Mouse (Mus musculus) lung, postnatal 0 days (tissue): Measurements from ENCODE around the gene Mtif2. TPM values are rescaled to one million over a fixed set of nuclear protein-coding genes. Genes with fewer than 3 reads are reported as not detected.

ENCODE experiments used
- ATAC-seq: fragments of 200-750 bp; cut with Nextera tagmentation; 2 replicates; pipeline ENCODE4 v1.8.0; 2017; ENCODE audit warnings: moderate library complexity
- DNase-seq: peaks from one replicate; pipeline ENCODE4 v3.0.0-alpha.2; 2016; ENCODE audit warnings: low spot score
- H3K27ac ChIP-seq: fragments of 300-500 bp; sonication (generic); 2 replicates; pipeline ENCODE4 v1.5.1; 2014; ENCODE audit warnings: antibody characterized with exemption, mild to moderate bottlenecking, low read length, mixed read lengths
- H3K27me3 ChIP-seq: fragments of 300-500 bp; sonication (generic); replicated peaks from 2 replicates; pipeline ENCODE4 v1.6.1; 2014; ENCODE audit warnings: low read length, mixed read lengths; ENCODE audit not compliant: insufficient read depth
- H3K36me3 ChIP-seq: fragments of 300-500 bp; sonication (generic); 2 replicates; pipeline ENCODE4 v1.6.1; 2014; ENCODE audit warnings: low read length, mixed read lengths; ENCODE audit not compliant: insufficient read depth
- H3K4me1 ChIP-seq: fragments of 300-500 bp; sonication (generic); 2 replicates; pipeline ENCODE4 v1.6.1; 2014; ENCODE audit warnings: antibody characterized with exemption, low read depth, low read length, mixed read lengths; ENCODE audit not compliant: insufficient read depth
- H3K4me2 ChIP-seq: fragments of 300-500 bp; sonication (generic); replicated peaks from 2 replicates; pipeline ENCODE4 v1.6.1; 2014; ENCODE audit warnings: low read depth, mild to moderate bottlenecking, low read length, moderate library complexity, mixed read lengths
- H3K4me3 ChIP-seq: fragments of 300-500 bp; sonication (generic); 2 replicates; pipeline ENCODE4 v1.5.1; 2014; ENCODE audit warnings: low read depth, low read length
- H3K9ac ChIP-seq: fragments of 300-500 bp; sonication (generic); replicated peaks from 2 replicates; pipeline ENCODE4 v1.6.1; 2014; ENCODE audit warnings: low read depth, mild to moderate bottlenecking
- H3K9me3 ChIP-seq: fragments of 300-500 bp; sonication (generic); 2 replicates; pipeline ENCODE4 v1.6.1; 2016; ENCODE audit warnings: low read length, mixed read lengths
- CTCF ChIP-seq: IDR thresholded peaks from 2 replicates; pipeline ENCODE4 v1.5.1; 2016; ENCODE audit warnings: antibody characterized with exemption, mild to moderate bottlenecking
- EP300 ChIP-seq: IDR thresholded peaks from 2 replicates; pipeline ENCODE4 v1.6.1; 2016; ENCODE audit warnings: antibody characterized with exemption, mild to moderate bottlenecking, control low read depth
- WGBS: fragments of 180-500 bp; shearing (Covaris S2); extraction: QIAGEN DNeasy Blood & Tissue Kit; methylation state at CpG from one replicate; pipeline ENCODE4 v1.1.7; 2014; 5-methylcytosine and 5-hydroxymethylcytosine counted together
- polyA plus RNA-seq: library from polyadenylated mRNA; unstranded; fragments of >200 nt; fragmentation: Nextera tagmentation; extraction: Ambion mirVana; gene quantifications from 2 replicates; pipeline ENCODE4 v1.2.1, GENCODE M21; 2015

Gene Mtif2
- 23.8 and 23.9 TPM in 2 replicates for polyA plus RNA-seq

DNA sequence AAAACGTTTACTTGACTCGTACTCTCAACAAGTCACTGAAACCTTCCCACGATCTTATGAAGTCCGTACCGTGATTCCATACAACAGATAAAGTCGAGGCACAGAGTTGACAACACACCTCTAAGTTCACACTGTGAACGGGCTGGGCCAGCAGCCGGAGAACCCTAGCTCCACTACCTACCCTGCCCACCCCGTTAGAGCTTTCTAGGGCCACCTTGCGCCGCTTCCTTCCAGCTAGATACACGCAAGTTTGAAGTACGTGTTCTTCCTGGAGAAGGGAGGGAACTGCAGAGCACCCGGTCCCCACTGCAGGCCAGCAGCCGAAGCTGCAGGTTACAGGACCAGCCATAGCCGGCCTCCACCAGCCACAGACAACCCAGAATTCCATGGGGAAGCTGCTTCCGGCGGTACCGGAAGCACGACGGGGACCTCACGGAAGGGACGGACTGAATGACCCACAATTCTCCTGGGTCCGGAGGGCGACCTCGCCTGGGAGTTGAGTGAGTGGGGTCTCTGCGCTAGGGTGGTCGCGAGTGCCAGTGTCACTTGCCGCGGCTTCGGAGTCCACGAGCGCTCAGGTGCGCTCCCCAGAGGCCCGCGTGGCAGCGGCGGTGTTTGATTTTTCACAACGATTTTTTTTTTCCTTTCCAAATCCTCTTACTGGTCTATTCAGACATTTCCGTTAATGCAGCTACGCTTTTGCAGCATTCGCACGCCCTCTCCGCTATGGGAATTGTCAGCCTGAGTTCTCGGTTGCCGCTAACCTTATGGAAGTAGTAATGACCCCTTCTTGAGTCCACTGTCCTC is at the start of gene Mtif2:
TSS of gene Mtif2 (plus strand) at position 421 of the 807 bp plus-strand sequence.
- Histone ChIP-seq H3K36me3 (no peaks in the 10 kb centered on the region), H3K27ac (peak within 1 kb of the TSS; percentile 47), H3K4me3 (peak within 1 kb of the TSS; percentile 55), H3K4me1 (no peaks in the 10 kb centered on the region), H3K4me2 (peak within 1 kb of the TSS; percentile 59), H3K9ac (peak within 1 kb of the TSS; percentile 45), H3K27me3 (no peaks in the 10 kb centered on the region), H3K9me3 (no peaks in the 10 kb centered on the region)
- TF ChIP-seq CTCF: peak; percentile 20; the same call in 1 of the 2 replicates
- peak; percentile 20; the same call in 1 of the 2 replicates for TF ChIP-seq EP300
- WGBS: 3% methylated on average over 47 of the region's 47 CpGs
- ATAC-seq: peak; percentile 98
- DNase-seq: peak; percentile 93

- no peaks in the 10 kb centered on the region for H3K9me3 ChIP-seq
- no peak overlapping the region for H3K4me2 ChIP-seq
- TF ChIP-seq CTCF (no peak), EP300 (no peak)
- no peaks in the 10 kb centered on the region for H3K27me3 ChIP-seq
- H3K9ac ChIP-seq: no peak overlapping the region
- no peak overlapping the region for H3K27ac ChIP-seq
- no peaks in the 10 kb centered on the region for H3K4me1 ChIP-seq
- WGBS: 87% methylated on average over 1 of the region's 1 CpGs
- H3K36me3 ChIP-seq: no peaks in the 10 kb centered on the region
- no peak overlapping the region for H3K4me3 ChIP-seq
- ATAC-seq: no peak
- no peak for DNase-seq
Measured at GRCm38 (mm10) chr11:29493135-29493534, 33.1 kb upstream of the Mtif2 start.

DNA sequence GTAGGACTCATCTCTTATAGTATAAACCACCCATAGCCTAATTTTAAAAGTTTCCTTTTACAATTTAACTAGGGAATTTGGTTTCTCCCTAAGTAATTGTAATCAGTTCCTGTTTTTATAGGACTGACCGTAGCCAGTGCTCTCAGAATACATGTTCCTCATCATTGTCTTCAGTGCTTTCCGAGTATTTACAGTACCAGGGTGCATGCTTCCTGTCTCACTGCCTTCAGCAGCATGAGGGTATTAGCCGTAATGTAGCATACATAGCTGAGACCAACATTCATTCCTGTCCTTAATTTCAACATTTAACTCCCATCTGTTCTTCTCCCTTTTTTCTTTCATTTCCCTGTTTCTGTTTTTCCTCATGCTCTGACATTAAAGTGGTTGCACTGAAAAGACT is 29.2 kb upstream of the Mtif2 start:
- H3K27me3 ChIP-seq: no peaks in the 10 kb centered on the region
- peaks cover 7% of the 10 kb centered on the region for H3K36me3 ChIP-seq
- no peak overlapping the region for H3K9ac ChIP-seq
- no peak overlapping the region for H3K4me2 ChIP-seq
- no peaks in the 10 kb centered on the region for H3K4me1 ChIP-seq
- WGBS: 71% methylated on average over 3 of the region's 3 CpGs
- no peak for DNase-seq
- no peak overlapping the region for H3K4me3 ChIP-seq
- no peak overlapping the region for H3K27ac ChIP-seq
- TF ChIP-seq EP300 (no peak), CTCF (no peak)
- H3K9me3 ChIP-seq: no peaks in the 10 kb centered on the region
- no peak for ATAC-seq

DNA sequence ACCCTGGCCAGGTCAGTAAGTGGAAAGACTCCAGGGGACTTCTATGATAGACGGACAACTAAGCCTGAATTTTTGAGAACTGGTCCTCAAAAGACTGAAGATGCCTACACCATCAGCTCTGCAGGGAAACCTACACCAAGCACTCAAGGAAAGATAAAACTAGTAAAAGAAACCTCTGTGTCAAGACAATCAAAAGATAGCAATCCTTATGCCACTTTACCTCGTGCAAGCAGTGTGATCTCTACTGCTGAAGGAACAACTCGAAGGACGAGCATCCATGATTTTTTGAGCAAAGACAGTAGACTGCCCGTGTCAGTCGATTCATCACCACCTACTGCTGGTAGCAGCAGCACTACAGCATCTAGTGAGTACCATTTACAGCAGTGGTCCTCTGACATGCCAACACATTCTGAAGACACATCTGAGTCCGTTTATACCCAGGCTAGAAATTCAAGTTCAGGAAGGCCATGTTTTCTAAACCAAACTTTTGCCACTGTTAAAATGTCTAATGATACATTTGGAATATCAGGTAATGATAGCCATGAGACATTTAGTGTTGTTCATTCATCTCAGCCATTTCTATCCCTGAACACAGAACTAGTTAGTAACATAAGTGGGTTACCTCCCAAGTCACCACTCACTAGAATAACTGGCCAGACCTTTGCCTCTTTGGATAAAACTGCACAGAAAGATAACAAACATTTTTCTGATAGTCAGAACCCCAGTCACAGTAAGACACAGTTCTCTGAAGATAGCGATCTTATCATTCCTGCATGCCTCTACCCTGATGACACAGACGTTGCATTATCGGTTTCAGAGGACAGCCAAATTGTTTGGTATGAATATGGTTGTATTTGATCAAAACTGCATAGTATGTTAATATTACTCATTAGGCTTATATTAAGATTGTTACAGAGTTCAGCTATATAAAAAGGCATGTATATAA is 22.0 kb upstream of the Mtif2 start:
- H3K4me2 ChIP-seq: no peak overlapping the region
- H3K9me3 ChIP-seq: no peaks in the 10 kb centered on the region
- TF ChIP-seq CTCF (no peak), EP300 (no peak)
- H3K27me3 ChIP-seq: no peaks in the 10 kb centered on the region
- DNase-seq (no peak), ATAC-seq (no peak)
- H3K4me3 ChIP-seq: no peak overlapping the region
- 85% methylated on average over 10 of the region's 10 CpGs for WGBS
- H3K9ac ChIP-seq: no peak overlapping the region
- H3K4me1 ChIP-seq: no peaks in the 10 kb centered on the region
- H3K36me3 ChIP-seq: peaks cover 11% of the 10 kb centered on the region
- no peak overlapping the region for H3K27ac ChIP-seq

- ATAC-seq (no peak), DNase-seq (no peak)
- peaks cover 11% of the 10 kb centered on the region for H3K36me3 ChIP-seq
- H3K4me2 ChIP-seq: no peak overlapping the region
- no peaks in the 10 kb centered on the region for H3K9me3 ChIP-seq
- H3K4me3 ChIP-seq: no peak overlapping the region
- TF ChIP-seq CTCF: no peak
- TF ChIP-seq EP300: no peak
- H3K27ac ChIP-seq: no peak overlapping the region
- 80% methylated on average over 2 of the region's 2 CpGs for WGBS
- no peaks in the 10 kb centered on the region for H3K4me1 ChIP-seq
- H3K27me3 ChIP-seq: no peaks in the 10 kb centered on the region
- no peak overlapping the region for H3K9ac ChIP-seq
Measured at GRCm38 (mm10) chr11:29504899-29505625, 21.1 kb upstream of the Mtif2 start.
